Mouse (Mus musculus) ES-E14 (cell line): ENCODE data around the gene Htr3b. TPM values are rescaled to one million over a fixed set of nuclear protein-coding genes. Genes with fewer than 3 reads are reported as not detected.

ENCODE experiments used
- DNase-seq: peaks from one replicate; pipeline ENCODE4 v3.0.0-alpha.2; 2013; ENCODE audit warnings: low read depth, low spot score
- H3K27ac ChIP-seq: 2 replicates; pipeline ENCODE4 v1.5.1; 2012; ENCODE audit warnings: low read depth, mild to moderate bottlenecking, low read length, moderate library complexity, mixed read lengths; ENCODE audit not compliant: poor library complexity, insufficient read depth, severe bottlenecking
- H3K36me3 ChIP-seq: 2 replicates; pipeline ENCODE4 v1.6.1; 2012; ENCODE audit warnings: mild to moderate bottlenecking, low read length, moderate library complexity, mixed read lengths; ENCODE audit not compliant: control insufficient read depth, poor library complexity, insufficient read depth, severe bottlenecking
- H3K4me1 ChIP-seq, 2 experiments: fragments of 150-350 bp in 1 of 2; sonication (generic) in 1 of 2; 2 replicates each; pipeline ENCODE4 v1.6.1; 2012; ENCODE audit warnings: low read length in 2 of 2, mild to moderate bottlenecking in 1 of 2, mixed read lengths in 1 of 2; ENCODE audit not compliant: control insufficient read depth in 2 of 2, insufficient read depth in 2 of 2, poor library complexity in 1 of 2
- H3K4me3 ChIP-seq, 2 experiments: fragments of 150-350 bp in 1 of 2; sonication (generic) in 1 of 2; 2 replicates each; pipeline ENCODE4 v1.5.1; 2012; ENCODE audit warnings: low read length in 2 of 2, low read depth in 1 of 2, mild to moderate bottlenecking in 1 of 2, mixed read lengths in 1 of 2; ENCODE audit not compliant: insufficient read depth in 1 of 2, poor library complexity in 1 of 2, severe bottlenecking in 1 of 2
- H3K9ac ChIP-seq: 2 replicates; pipeline ENCODE4 v1.6.1; 2012; ENCODE audit warnings: low read depth, mild to moderate bottlenecking, low read length, mixed read lengths; ENCODE audit not compliant: poor library complexity, insufficient read depth, severe bottlenecking
- H3K9me3 ChIP-seq: fragments of 150-350 bp; sonication (generic); 2 replicates; pipeline ENCODE4 v1.6.1; 2012; ENCODE audit warnings: low read depth, mild to moderate bottlenecking, low read length; ENCODE audit not compliant: control insufficient read depth, insufficient read depth
- CHD2 ChIP-seq: IDR thresholded peaks from 2 replicates; pipeline ENCODE4 v1.6.1; 2014; ENCODE audit warnings: mild to moderate bottlenecking, low read depth, low read length, inconsistent platforms
- HCFC1 ChIP-seq: IDR thresholded peaks from 2 replicates; pipeline ENCODE4 v1.6.1; 2012; ENCODE audit warnings: low read length, inconsistent platforms, borderline replicate concordance; ENCODE audit not compliant: insufficient read depth
- MAFK ChIP-seq: IDR thresholded peaks from 2 replicates; pipeline ENCODE4 v1.6.1; 2014; ENCODE audit warnings: mild to moderate bottlenecking, low read depth, low read length, inconsistent platforms; ENCODE audit not compliant: insufficient read depth
- ZC3H11A ChIP-seq: IDR thresholded peaks from 2 replicates; pipeline ENCODE4 v1.6.1; 2012; ENCODE audit warnings: low read depth, mild to moderate bottlenecking, inconsistent platforms, low read length, borderline replicate concordance
- ZNF384 ChIP-seq: IDR thresholded peaks from 2 replicates; pipeline ENCODE4 v1.6.1; 2012; ENCODE audit warnings: low read depth, low read length, inconsistent platforms
- in situ Hi-C, 2 experiments: fragments of 600-800 bp; cut with MboI; formaldehyde crosslinking; loops; one replicate each; pipeline ENCODE4 v1.15.1; 2025; ENCODE audit warnings: low sequenced_read_pairs in 2 of 2, inconsistent platforms in 1 of 2; ENCODE audit not compliant: unreplicated experiment in 2 of 2
- total RNA-seq: library from RNA; depleted of rRNA; stranded (reverse); fragments of 300-350 nt; gene quantifications from 2 replicates; pipeline ENCODE4 v1.2.3, GENCODE M21; 2012

Gene Htr3b
- total RNA-seq, 1 experiment = not detected

GRCm38 (mm10) chr9:48942349-48942748, 22.4 kb downstream of the Htr3b start:
- in situ Hi-C loops = no loop called here
- DNase-seq = no peak
- H3K9ac ChIP-seq = no peak overlapping the region
- H3K4me1 ChIP-seq = no peaks in the 10 kb centered on the region
- no peak for TF ChIP-seq HCFC1
- no peak for TF ChIP-seq ZC3H11A
- no peak for TF ChIP-seq ZNF384
- TF ChIP-seq CHD2 = no peak
- no peak for TF ChIP-seq MAFK
- no peaks in the 10 kb centered on the region for H3K36me3 ChIP-seq
- no peaks in the 10 kb centered on the region for H3K9me3 ChIP-seq
- no peak overlapping the region for H3K27ac ChIP-seq
- H3K4me3 ChIP-seq = no peak overlapping the region

DNA sequence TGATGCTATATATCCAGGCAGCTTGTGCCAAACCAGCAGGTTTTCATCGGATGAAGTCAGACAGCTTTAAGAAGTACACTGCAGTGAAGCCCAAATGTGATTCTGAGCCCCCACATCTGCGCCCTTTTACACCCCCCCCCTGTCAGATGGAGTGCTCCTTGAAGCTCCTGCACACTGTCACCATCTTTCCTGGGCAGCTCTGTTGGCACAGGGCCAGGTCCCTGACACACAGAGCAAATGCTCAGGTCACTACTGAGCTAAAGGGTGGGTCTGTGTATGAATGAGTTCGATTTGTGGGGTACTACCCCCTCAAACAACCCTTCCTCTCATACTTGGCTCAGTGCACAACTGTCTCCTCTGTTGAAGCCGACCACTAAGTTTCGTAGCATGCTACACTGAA, 35.4 kb downstream of the Htr3b start:
- no peak for DNase-seq
- Histone ChIP-seq H3K9ac (no peak overlapping the region), H3K4me1 (no peaks in the 10 kb centered on the region), H3K9me3 (no peaks in the 10 kb centered on the region), H3K4me3 (no peak overlapping the region), H3K36me3 (no peaks in the 10 kb centered on the region), H3K27ac (no peak overlapping the region)
- TF ChIP-seq ZC3H11A (no peak), ZNF384 (no peak), CHD2 (no peak), HCFC1 (no peak), MAFK (no peak)
- in situ Hi-C loops = no loop called here

- DNase-seq = no peak
- Histone ChIP-seq H3K9me3 (no peaks in the 10 kb centered on the region), H3K27ac (no peak overlapping the region), H3K36me3 (no peaks in the 10 kb centered on the region), H3K4me1 (no peaks in the 10 kb centered on the region), H3K4me3 (no peak overlapping the region), H3K9ac (no peak overlapping the region)
- in situ Hi-C loops = no loop called here
- TF ChIP-seq ZNF384 (no peak), MAFK (no peak), CHD2 (no peak), HCFC1 (no peak), ZC3H11A (no peak)
These were observed 36.0 kb downstream of the Htr3b start for GRCm38 (mm10) chr9:48928781-48929180.

DNA sequence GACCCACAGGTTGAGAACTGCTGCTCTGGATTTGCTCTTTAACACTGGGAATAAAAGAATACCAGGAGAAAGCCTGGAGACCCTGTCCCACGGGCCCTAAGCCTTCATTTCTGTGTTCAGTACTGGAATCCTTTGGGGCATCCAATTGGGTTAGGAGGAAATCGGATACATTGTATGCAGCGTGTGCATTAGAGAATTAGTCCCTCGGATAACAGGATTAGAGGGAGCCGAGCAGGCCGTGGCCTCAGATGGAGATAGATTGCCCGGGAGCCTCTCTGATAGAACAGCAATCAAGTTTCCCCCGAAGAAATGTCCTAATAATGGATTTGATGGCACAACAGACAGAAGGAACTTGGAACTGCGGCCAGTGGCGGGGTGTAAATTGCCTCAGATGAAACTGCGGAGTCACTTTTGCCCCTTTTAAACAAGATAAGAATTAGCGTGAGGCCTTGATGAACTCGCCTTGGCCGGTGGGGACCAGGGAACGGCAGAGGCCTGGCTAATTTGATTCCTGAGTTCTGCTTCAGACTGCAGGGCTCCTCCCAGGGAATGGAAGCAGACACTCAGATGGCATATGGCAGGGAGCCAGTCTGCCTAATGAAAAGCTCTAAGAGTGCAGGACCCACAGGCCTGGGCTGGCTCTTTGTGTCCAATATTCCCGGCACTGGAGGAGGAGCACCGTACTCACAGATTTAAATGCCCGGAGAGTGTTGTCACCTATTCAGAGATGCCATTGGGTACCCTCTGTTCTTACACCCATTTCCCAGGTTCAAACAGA, 48.6 kb downstream of the Htr3b start:
- no peak overlapping the region for H3K4me3 ChIP-seq
- no peak for TF ChIP-seq ZNF384
- TF ChIP-seq ZC3H11A = no peak
- TF ChIP-seq HCFC1 = no peak
- TF ChIP-seq MAFK = no peak
- no peak for TF ChIP-seq CHD2
- in situ Hi-C loops = no loop called here
- H3K9me3 ChIP-seq = no peaks in the 10 kb centered on the region
- H3K9ac ChIP-seq = no peak overlapping the region
- no peaks in the 10 kb centered on the region for H3K36me3 ChIP-seq
- no peak overlapping the region for H3K27ac ChIP-seq
- H3K4me1 ChIP-seq = no peaks in the 10 kb centered on the region
- no peak for DNase-seq
